Mouse (Mus musculus): ENCODE measurements at regions not wholly inside any gene's neighbourhood (a gene's known extent, or its start where the extent isn't known, plus 50 kb on each side); places are given as distances from the start of the nearest gene placed in this dataset.
A peak's percentile ranks its signal among the peaks of the same experiment; 100 is the strongest.

DNA sequence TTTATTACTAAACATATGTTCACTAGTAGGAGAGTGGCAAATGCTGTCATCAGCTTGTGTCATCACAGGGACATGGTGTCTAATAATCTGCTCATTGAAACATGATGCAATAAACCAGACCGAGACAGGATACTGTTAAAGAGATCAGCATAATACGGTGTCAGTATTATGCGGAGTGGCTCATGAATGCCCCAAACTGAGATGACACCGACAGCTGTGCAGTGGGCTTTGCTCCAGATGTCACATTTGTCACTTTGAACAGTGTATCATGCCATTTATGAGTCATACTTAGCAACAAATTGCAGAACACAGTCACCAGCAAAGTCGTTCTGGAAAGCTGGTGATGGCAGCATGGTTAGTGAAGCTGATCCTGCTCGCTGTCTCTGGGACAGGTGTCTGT lies 527.2 kb downstream of the Triml1 start:
- WGBS: 66% methylated on average over 6 of the region's 6 CpGs
- no peak overlapping the region for H3K4me2 ChIP-seq
- no peaks in the 10 kb centered on the region for H3K4me1 ChIP-seq (replicated peaks)
- no peak overlapping the region for H3K4me3 ChIP-seq
- H3K36me3 ChIP-seq: no peaks in the 10 kb centered on the region
- H3K9ac ChIP-seq: no peak overlapping the region
- no peaks in the 10 kb centered on the region for H3K9me3 ChIP-seq
- no peaks in the 10 kb centered on the region for H3K27me3 ChIP-seq
- ATAC-seq (ENCODE audit: low read depth): peak; percentile 50; the same call in 1 of the 2 replicates
- no peak overlapping the region for H3K27ac ChIP-seq (replicated peaks)

DNA sequence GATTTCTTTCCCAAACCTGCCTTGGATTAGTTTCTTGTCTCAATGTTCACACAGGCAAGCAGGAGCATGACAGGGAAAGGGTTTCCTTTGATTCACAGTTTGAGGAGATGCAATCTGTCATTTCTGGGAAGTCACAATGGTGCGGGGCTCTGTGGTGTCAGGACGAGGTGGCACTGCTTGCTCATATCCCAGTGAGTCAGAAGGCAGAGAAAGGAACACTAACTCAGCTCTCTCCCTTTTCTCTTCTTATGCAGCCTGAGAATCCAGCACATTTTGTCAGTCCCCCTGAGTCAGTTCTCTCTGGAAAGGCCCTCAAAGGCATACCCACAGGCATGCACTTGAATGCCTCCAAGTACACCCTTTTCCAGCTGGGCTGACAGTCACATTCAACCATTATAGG lies 544.6 kb downstream of the Triml1 start:
- H3K4me1 ChIP-seq (replicated peaks): no peaks in the 10 kb centered on the region
- no peaks in the 10 kb centered on the region for H3K27me3 ChIP-seq
- ATAC-seq (ENCODE audit: low read depth): no peak
- no peak overlapping the region for H3K4me2 ChIP-seq
- no peak overlapping the region for H3K27ac ChIP-seq (replicated peaks)
- no peaks in the 10 kb centered on the region for H3K9me3 ChIP-seq
- no peaks in the 10 kb centered on the region for H3K36me3 ChIP-seq
- no peak overlapping the region for H3K4me3 ChIP-seq
- H3K9ac ChIP-seq: no peak overlapping the region
- WGBS: 89% methylated on average over 2 of the region's 2 CpGs

Data from neural tube, embryonic 13.5 days (tissue).